Mouse (Mus musculus): ENCODE results near the gene Nfe2.

GRCm38 (mm10) chr15:103239685-103240159 is 18.5 kb downstream of the Nfe2 start, which contains the start of gene Cbx5:
- peak; percentile 44; the same call in 1 of the 2 replicates for TF ChIP-seq EP300 (IDR thresholded peaks at IDR 0.05; ENCODE audit: low read depth)
- peak; percentile 2; the same call in 1 of the 2 replicates for TF ChIP-seq CTCF (IDR thresholded peaks at IDR 0.05; ENCODE audit: low read depth)

All from liver, postnatal 0 days (tissue).